In genomic region chr5:129501671-129502070, GRCm38 (mm10) we compare ENCODE assay signal across 8 mouse cellular contexts. TPM values are rescaled to one million over a fixed set of nuclear protein-coding genes. Genes with fewer than 3 reads are reported as not detected.
A peak's percentile ranks its signal among the peaks of the same experiment; 100 is the strongest.
DNase-seq lines count a peak whose midpoint lies in the region; ATAC-seq and TF ChIP-seq lines count a peak whose summit lies in the region.

No protein-coding gene starts in this region.

- peak in 1 of 2 experiments; percentile 33 for DNase-seq in cerebellum, adult 2 months
- peak; percentile 39 for DNase-seq in A20 (ENCODE audit: low read depth, low spot score)
- peak in 1 of 3 experiments; percentile 23 for DNase-seq in liver, embryonic 14.5 days (ENCODE audit: low read depth in 3 of 3, low spot score in 3 of 3)
- DNase-seq in left cerebral cortex, postnatal 36 days (ENCODE audit: low spot score in 2 of 2) = no peak

- TF ChIP-seq CTCF in cerebellum, adult 2 months (IDR thresholded peaks at IDR 0.05; ENCODE audit: borderline replicate concordance, insufficient read depth, low read depth, low read length) = no peak
- TF ChIP-seq CTCF in liver, embryonic 14.5 days (IDR thresholded peaks at IDR 0.05; ENCODE audit: low read depth) = no peak

- H3K4me1 ChIP-seq in cerebellum, adult 2 months (ENCODE audit: control insufficient read depth, insufficient read depth, low read length) = peaks cover 5% of the 10 kb centered on the region
- H3K4me1 ChIP-seq in hindbrain, embryonic 13.5 days (replicated peaks) = peaks cover 22% of the 10 kb centered on the region
- peaks cover 8 to 12% of the 10 kb centered on the region in 2 experiments for H3K4me1 ChIP-seq in liver, embryonic 14.5 days (replicated peaks; ENCODE audit: control insufficient read depth in 2 of 2, insufficient read depth in 2 of 2, low read length in 1 of 2)
- peaks cover 23% of the 10 kb centered on the region for H3K4me1 ChIP-seq in neural tube, embryonic 15.5 days

- peaks cover 27% of the 10 kb centered on the region for H3K36me3 ChIP-seq in hindbrain, embryonic 13.5 days
- peaks cover 32% of the 10 kb centered on the region for H3K36me3 ChIP-seq in liver, embryonic 14.5 days (replicated peaks; ENCODE audit: control insufficient read depth, insufficient read depth, low read depth)
- peaks cover 23% of the 10 kb centered on the region for H3K36me3 ChIP-seq in neural tube, embryonic 15.5 days

- no peak for TF ChIP-seq EP300 in liver, embryonic 14.5 days (IDR thresholded peaks at IDR 0.05; ENCODE audit: low read depth)

- peak overlapping the region; percentile 99 for H3K4me2 ChIP-seq in hindbrain, embryonic 13.5 days
- peak overlapping the region; percentile 79 for H3K4me2 ChIP-seq in liver, embryonic 14.5 days (ENCODE audit: low read depth)
- peak overlapping the region; percentile 88 for H3K4me2 ChIP-seq in neural tube, embryonic 15.5 days

- ATAC-seq in cerebellum, adult (ENCODE audit: insufficient number of reproducible peaks, low FRiP score, low TSS enrichment) = no peak
- ATAC-seq in common myeloid progenitor, adult 5-6 weeks (replicated peaks; ENCODE audit: low read depth, poor library complexity, severe bottlenecking) = 0 out of 2 replicates have a peak, but pooled peaks have one; percentile 16
- ATAC-seq in hindbrain, embryonic 13.5 days (ENCODE audit: low FRiP score) = no peak; the same call in none of the 2 replicates
- peak; percentile 53; the same call in 1 of the 2 replicates for ATAC-seq in liver, embryonic 14.5 days (ENCODE audit: insufficient read depth)
- no peak for ATAC-seq in neural tube, embryonic 15.5 days (ENCODE audit: low FRiP score)

- no peaks in the 10 kb centered on the region for H3K27me3 ChIP-seq in cerebellum, adult 2 months (ENCODE audit: control insufficient read depth, insufficient read depth, low read length)
- H3K27me3 ChIP-seq in hindbrain, embryonic 13.5 days = peaks cover 19% of the 10 kb centered on the region
- H3K27me3 ChIP-seq in liver, embryonic 14.5 days (ENCODE audit: control insufficient read depth, insufficient read depth, low read length) = no peaks in the 10 kb centered on the region; the same call in 1 of the 2 replicates
- H3K27me3 ChIP-seq in neural tube, embryonic 15.5 days (replicated peaks) = peaks cover 20% of the 10 kb centered on the region

- no peak for TF ChIP-seq POLR2A in cerebellum, adult 2 months (IDR thresholded peaks at IDR 0.05; ENCODE audit: borderline replicate concordance, insufficient read depth, low read length)

- H3K9me3 ChIP-seq in hindbrain, embryonic 13.5 days = no peaks in the 10 kb centered on the region
- no peaks in the 10 kb centered on the region for H3K9me3 ChIP-seq in liver, embryonic 14.5 days (ENCODE audit: control insufficient read depth, low read length)
- H3K9me3 ChIP-seq in neural tube, embryonic 15.5 days (replicated peaks) = no peaks in the 10 kb centered on the region

- intact Hi-C loops in left cerebral cortex, postnatal 36 days (cut with DNase I) = loop anchor here (5.0 to 10.0 kb wide), 2 partner anchors 81 to 163 kb away; partner anchors contain the start of gene Mmp17

- WGBS in cerebellum, adult 2 months = under 1% methylated on average over 44 of the region's 44 CpGs
- WGBS in hindbrain, embryonic 13.5 days = 1% methylated on average over 44 of the region's 44 CpGs
- WGBS in liver, embryonic 14.5 days (ENCODE audit: insufficient replicate concordance) = under 1% methylated on average over 39 of the region's 44 CpGs
- under 1% methylated on average over 44 of the region's 44 CpGs for WGBS in neural tube, embryonic 15.5 days

- H3K27ac ChIP-seq in cerebellum, adult 2 months (ENCODE audit: insufficient read depth, low read length) = no peak overlapping the region
- peak overlapping the region; percentile 85; the same call in 1 of the 2 replicates for H3K27ac ChIP-seq in hindbrain, embryonic 13.5 days
- peak overlapping the region; percentile 69; the same call in 1 of the 2 replicates for H3K27ac ChIP-seq in liver, embryonic 14.5 days
- H3K27ac ChIP-seq in neural tube, embryonic 15.5 days (replicated peaks) = peak overlapping the region; percentile 87; the same call in 1 of the 2 replicates

- H3K9ac ChIP-seq in hindbrain, embryonic 13.5 days = peak overlapping the region; percentile 98
- peak overlapping the region; percentile 92 for H3K9ac ChIP-seq in liver, embryonic 14.5 days (replicated peaks)
- peak overlapping the region; percentile 92 for H3K9ac ChIP-seq in neural tube, embryonic 15.5 days (replicated peaks)

- H3K4me3 ChIP-seq in cerebellum, adult 2 months (replicated peaks; ENCODE audit: insufficient read depth, low read depth, low read length) = peak overlapping the region; percentile 88
- peak overlapping the region; percentile 100 for H3K4me3 ChIP-seq in hindbrain, embryonic 13.5 days
- peak overlapping the region; percentile 89 to 97 for H3K4me3 ChIP-seq in liver, embryonic 14.5 days (ENCODE audit: insufficient read depth in 1 of 2, low read depth in 2 of 2, low read length in 2 of 2)
- peak overlapping the region; percentile 88 for H3K4me3 ChIP-seq in neural tube, embryonic 15.5 days (replicated peaks)

RNA-seq across cellular contexts. Expression of gene Sfswap, which starts 0.7 kb away (rescaled TPM):
- polyA plus RNA-seq in cerebellum, adult 2 months (2012; rRNA removed) = 191 and 194 TPM in 2 replicates
- 43.5 and 70.6 TPM in 2 replicates for total RNA-seq in common myeloid progenitor, adult 5-6 weeks (2017)
- 49.7 and 56.5 TPM in 2 replicates for polyA plus RNA-seq in hindbrain, embryonic 13.5 days (2015; fragmentation: Nextera tagmentation; extraction: Ambion mirVana)
- 21.3 and 25.9 TPM in 2 replicates for polyA plus RNA-seq in liver, embryonic 14.5 days (2012; rRNA removed)
- polyA plus RNA-seq in liver, embryonic 14.5 days (2014; fragmentation: Nextera tagmentation; extraction: Ambion mirVana) = 13.1 and 15.7 TPM in 2 replicates
- polyA plus RNA-seq in neural tube, embryonic 15.5 days (2015; fragmentation: Nextera tagmentation; extraction: Ambion mirVana) = 44.9 and 49.7 TPM in 2 replicates
- total RNA-seq in left cerebral cortex, postnatal 36 days (2021) = 100 to 1,000 TPM in 1 of 2 experiments, 10 to 100 TPM in 1; 69.5 to 115 TPM

Comparison
In these comparisons a context has a peak if more than half of its experiments do, and no peak if none do; other contexts are left out.
1. ATAC-seq: peak in common myeloid progenitor, adult 5-6 weeks (single experiment) and liver, embryonic 14.5 days (single experiment); none in cerebellum, adult (single experiment), hindbrain, embryonic 13.5 days (single experiment) and neural tube, embryonic 15.5 days (single experiment).
2. Peak in every context shown above with its lines, with median percentiles within 50 percentile points of each other: H3K4me3 ChIP-seq, H3K4me2 ChIP-seq and H3K9ac ChIP-seq.